Mouse (Mus musculus): ENCODE data around the gene Cyfip2.

- TF ChIP-seq CTCF (IDR thresholded peaks at IDR 0.05; ENCODE audit: insufficient read depth, low read depth, low read length) (no peak), POLR2A (IDR thresholded peaks at IDR 0.05; ENCODE audit: insufficient read depth, low read depth, low read length) (no peak)
Observed at GRCm38 (mm10) chr11:46216669-46217068, 96.0 kb downstream of the Cyfip2 start.

Measured in olfactory bulb, adult 2 months (tissue).